8 mouse cellular contexts compared by ENCODE assay signal in the genomic region with DNA sequence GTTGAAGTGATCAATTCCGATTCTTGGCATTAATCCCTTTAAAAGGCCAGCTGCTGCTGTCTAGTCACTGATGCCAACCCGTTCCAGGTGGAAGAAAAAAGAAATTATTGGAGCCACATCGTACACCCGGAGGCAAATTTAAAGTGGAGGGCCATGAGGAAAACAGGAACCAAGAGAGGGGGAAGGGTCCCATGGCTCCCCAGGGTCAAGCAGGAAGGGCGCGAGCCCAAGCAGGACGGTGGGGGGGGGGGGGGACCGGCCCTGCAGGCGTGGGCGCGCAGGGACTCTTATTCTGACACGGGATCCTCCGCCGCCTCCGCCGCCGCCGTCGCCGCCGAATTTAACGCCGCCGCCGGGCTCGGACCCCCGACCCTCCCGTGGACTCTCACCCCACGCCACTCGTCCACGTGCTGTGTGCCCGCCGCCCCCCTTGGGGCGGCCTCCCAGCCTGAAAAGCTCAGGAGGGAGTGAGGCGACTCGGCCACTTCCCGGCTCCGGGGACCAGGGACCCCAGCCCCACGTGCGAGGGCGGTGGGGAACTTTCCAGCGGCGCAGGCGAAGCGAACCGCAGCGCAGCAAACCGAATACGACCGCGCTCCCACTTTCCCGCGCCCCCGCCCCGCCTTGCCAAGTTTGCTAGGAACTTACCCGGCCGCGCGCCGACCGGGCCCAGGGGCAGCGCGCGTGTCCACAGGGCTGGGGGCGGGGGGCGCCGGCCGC. TPM values are rescaled to one million over a fixed set of nuclear protein-coding genes. Genes with fewer than 3 reads are reported as not detected.
DNase-seq lines count a peak whose midpoint lies in the region; ATAC-seq and TF ChIP-seq lines count a peak whose summit lies in the region.

No protein-coding gene starts in this region.

- intact Hi-C loops in left cerebral cortex, postnatal 14 days (cut with DNase I) = no loop called here

- DNase-seq in cerebellum, postnatal 4 days (ENCODE audit: low spot score in 2 of 2) = no peak
- peak; percentile 65 for DNase-seq in forebrain, embryonic 14.5 days (ENCODE audit: low spot score)
- DNase-seq in heart, postnatal 4 days = peak; percentile 59
- DNase-seq in left cerebral cortex, postnatal 14 days (ENCODE audit: low spot score in 2 of 2) = peak; percentile 6 to 14
- DNase-seq in mesoderm, embryonic 11.5 days (ENCODE audit: low read depth, low spot score) = peak; percentile 45
- peak; percentile 34 to 45 for DNase-seq in spleen, adult 18-20 months

- peak; percentile 16; the same call in 1 of the 2 replicates for ATAC-seq in cerebellum, adult (ENCODE audit: insufficient number of reproducible peaks, low FRiP score, low TSS enrichment)
- peak; percentile 56 for ATAC-seq in forebrain, embryonic 14.5 days

- H3K9ac ChIP-seq in forebrain, embryonic 14.5 days (ENCODE audit: low read length) = peak overlapping the region; percentile 90

- no peak for TF ChIP-seq CTCF in bone marrow macrophage, adult 2 months (IDR thresholded peaks at IDR 0.05; ENCODE audit: low read depth, low read length)

- H3K27me3 ChIP-seq in forebrain, embryonic 14.5 days (replicated peaks; ENCODE audit: control insufficient read depth, insufficient read depth, low read length) = no peaks in the 10 kb centered on the region

- under 1% methylated on average over 60 of the region's 68 CpGs for WGBS in forebrain, embryonic 14.5 days

- no peaks in the 10 kb centered on the region for H3K9me3 ChIP-seq in forebrain, embryonic 14.5 days (replicated peaks; ENCODE audit: control insufficient read depth, low read length)

- peak overlapping the region; percentile 46 for H3K27ac ChIP-seq in bone marrow macrophage, adult 2 months (ENCODE audit: insufficient read depth, low read depth, low read length)
- peak overlapping the region; percentile 78 for H3K27ac ChIP-seq in forebrain, embryonic 14.5 days (ENCODE audit: low read depth, low read length)

- no peaks in the 10 kb centered on the region for H3K36me3 ChIP-seq in forebrain, embryonic 14.5 days (ENCODE audit: control insufficient read depth, insufficient read depth, low read length)

- peaks cover 46% of the 10 kb centered on the region for H3K4me1 ChIP-seq in bone marrow macrophage, adult 2 months (ENCODE audit: control insufficient read depth, insufficient read depth, low read length)
- H3K4me1 ChIP-seq in forebrain, embryonic 14.5 days (ENCODE audit: control insufficient read depth, insufficient read depth, low read length) = peaks cover 14% of the 10 kb centered on the region

- peak overlapping the region; percentile 70 for H3K4me2 ChIP-seq in forebrain, embryonic 14.5 days (ENCODE audit: low read length)

- no peak for TF ChIP-seq POLR2A in bone marrow macrophage, adult 2 months (IDR thresholded peaks at IDR 0.05; ENCODE audit: borderline replicate concordance, low read depth, low read length)

- peak overlapping the region; percentile 89 for H3K4me3 ChIP-seq in bone marrow macrophage, adult 2 months (ENCODE audit: insufficient read depth, low read length)
- H3K4me3 ChIP-seq in forebrain, embryonic 14.5 days (ENCODE audit: low read depth, low read length) = peak overlapping the region; percentile 91

RNA-seq across cellular contexts. Expression of gene Gatad2a, which starts 22.6 kb away (rescaled TPM):
- polyA plus RNA-seq in bone marrow macrophage, adult 2 months (2012; ENCODE audit: insufficient read depth, insufficient read length, missing spikeins) = 36.5 and 36.9 TPM in 2 replicates
- polyA plus RNA-seq in forebrain, embryonic 14.5 days (2014; fragmentation: Nextera tagmentation; extraction: Ambion mirVana) = 28.8 and 30.5 TPM in 2 replicates
- 10 to 100 TPM; 75.9 to 79.5 TPM for total RNA-seq in heart, postnatal 4 days (2021)
- 10 to 100 TPM; 23.1 to 25.2 TPM for total RNA-seq in left cerebral cortex, postnatal 14 days (2021)

Comparison
In these comparisons a context has a peak if more than half of its experiments do, and no peak if none do; other contexts are left out.
1. DNase-seq: peak in forebrain, embryonic 14.5 days (single experiment), heart, postnatal 4 days (single experiment), left cerebral cortex, postnatal 14 days (2 of 2), mesoderm, embryonic 11.5 days (single experiment) and spleen, adult 18-20 months (2 of 2); none in cerebellum, postnatal 4 days (0 of 2).